Comparison of ENCODE assay signal across 9 mouse cellular contexts in genomic region chr12:51729058-51729457, GRCm38 (mm10). TPM values are rescaled to one million over a fixed set of nuclear protein-coding genes. Genes with fewer than 3 reads are reported as not detected.
DNase-seq lines count a peak whose midpoint lies in the region; ATAC-seq lines count a peak whose summit lies in the region.
"Had no signal": no experiment of that assay in that cellular context is flagged by ENCODE, and none has a peak within 500 bp of the region (broad histone marks: within the 10 kb centered on the region; RNA-seq: fewer than 3 reads in every experiment).

No protein-coding gene starts in this region.

- peak; percentile 20 to 78 for DNase-seq in left cerebral cortex, postnatal 10 days (ENCODE audit: extremely low spot score in 1 of 2, low spot score in 2 of 2)
- no peak for DNase-seq in left cerebral cortex, adult 11 months (ENCODE audit: low spot score)
- DNase-seq in embryonic facial prominence, embryonic 14.5 days (ENCODE audit: low spot score) = peak; percentile 65
- peak; percentile 47 to 69 for DNase-seq in heart, postnatal 36 days
- DNase-seq in hindbrain, embryonic 14.5 days (ENCODE audit: low spot score) = no peak
- no peak for DNase-seq in urinary bladder, adult 2 months (ENCODE audit: low spot score)
- DNase-seq in natural killer cell, adult 2 months (ENCODE audit: low spot score in 2 of 2) = no peak

- no peaks in the 10 kb centered on the region for H3K4me1 ChIP-seq in embryonic facial prominence, embryonic 14.5 days (ENCODE audit: control insufficient read depth, insufficient read depth, low read length)
- H3K4me1 ChIP-seq in lung, embryonic 15.5 days = peaks cover 3% of the 10 kb centered on the region
- H3K4me1 ChIP-seq in hindbrain, embryonic 14.5 days (replicated peaks; ENCODE audit: control insufficient read depth, insufficient read depth, low read length) = no peaks in the 10 kb centered on the region

- H3K27ac ChIP-seq in embryonic facial prominence, embryonic 14.5 days (replicated peaks; ENCODE audit: low read depth, low read length) = peak overlapping the region; percentile 81
- H3K27ac ChIP-seq in lung, embryonic 15.5 days = peak overlapping the region; percentile 52
- H3K27ac ChIP-seq in hindbrain, embryonic 14.5 days = no peak overlapping the region

- H3K4me3 ChIP-seq in embryonic facial prominence, embryonic 14.5 days (ENCODE audit: low read depth, low read length) = no peak overlapping the region
- no peak overlapping the region for H3K4me3 ChIP-seq in lung, embryonic 15.5 days
- no peak overlapping the region for H3K4me3 ChIP-seq in hindbrain, embryonic 14.5 days (replicated peaks; ENCODE audit: low read length)

- 57% methylated on average over 11 of the region's 11 CpGs for WGBS in embryonic facial prominence, embryonic 14.5 days
- 51% methylated on average over 11 of the region's 11 CpGs for WGBS in lung, embryonic 15.5 days
- WGBS in hindbrain, embryonic 14.5 days = 79% methylated on average over 11 of the region's 11 CpGs

- no peak for ATAC-seq in embryonic facial prominence, embryonic 14.5 days (ENCODE audit: low read depth)
- ATAC-seq in lung, embryonic 15.5 days (ENCODE audit: borderline replicate concordance, extremely low read depth, low FRiP score, low TSS enrichment) = no peak
- no peak for ATAC-seq in hindbrain, embryonic 14.5 days (ENCODE audit: low FRiP score)
- ATAC-seq: Patski had no signal

- intact Hi-C loops in left cerebral cortex, postnatal 10 days (cut with DNase I) = no loop called here
- intact Hi-C loops in heart, postnatal 36 days (cut with DNase I) = loop anchor here (1.0 kb wide), 1 partner anchor 38 kb away; the partner anchor contains the start of genes Ap4s1 and Strn3

- no peak overlapping the region for H3K9ac ChIP-seq in embryonic facial prominence, embryonic 14.5 days (ENCODE audit: low read depth, low read length)
- no peak overlapping the region for H3K9ac ChIP-seq in lung, embryonic 15.5 days
- no peak overlapping the region for H3K9ac ChIP-seq in hindbrain, embryonic 14.5 days

- H3K36me3 ChIP-seq in embryonic facial prominence, embryonic 14.5 days (ENCODE audit: control insufficient read depth, insufficient read depth, low read length) = no peaks in the 10 kb centered on the region
- H3K36me3 ChIP-seq in lung, embryonic 15.5 days = peaks cover under 1% of the 10 kb centered on the region; the same call in 1 of the 2 replicates
- peaks cover 8% of the 10 kb centered on the region; the same call in 1 of the 2 replicates for H3K36me3 ChIP-seq in hindbrain, embryonic 14.5 days (replicated peaks; ENCODE audit: control insufficient read depth, insufficient read depth)

- H3K9me3 ChIP-seq in embryonic facial prominence, embryonic 14.5 days (ENCODE audit: control insufficient read depth, low read length) = no peaks in the 10 kb centered on the region
- no peaks in the 10 kb centered on the region for H3K9me3 ChIP-seq in lung, embryonic 15.5 days
- H3K9me3 ChIP-seq in hindbrain, embryonic 14.5 days (ENCODE audit: control insufficient read depth, low read length) = no peaks in the 10 kb centered on the region

- no peaks in the 10 kb centered on the region for H3K27me3 ChIP-seq in embryonic facial prominence, embryonic 14.5 days (replicated peaks; ENCODE audit: control insufficient read depth, insufficient read depth, low read length)
- H3K27me3 ChIP-seq in lung, embryonic 15.5 days = no peaks in the 10 kb centered on the region
- no peaks in the 10 kb centered on the region for H3K27me3 ChIP-seq in hindbrain, embryonic 14.5 days (ENCODE audit: control insufficient read depth, insufficient read depth, low read length)
- H3K27me3 ChIP-seq: Patski had no signal

- no peak overlapping the region for H3K4me2 ChIP-seq in embryonic facial prominence, embryonic 14.5 days (ENCODE audit: low read depth, low read length)
- no peak overlapping the region for H3K4me2 ChIP-seq in lung, embryonic 15.5 days
- H3K4me2 ChIP-seq in hindbrain, embryonic 14.5 days (replicated peaks) = no peak overlapping the region

RNA-seq across cellular contexts. Expression of gene Strn3, which starts 37.4 kb away (rescaled TPM):
- 10 to 100 TPM; 79.3 to 81.5 TPM for total RNA-seq in left cerebral cortex, postnatal 10 days (2021)
- polyA plus RNA-seq in embryonic facial prominence, embryonic 14.5 days (2014; fragmentation: Nextera tagmentation; extraction: Ambion mirVana) = 68.8 and 70.2 TPM in 2 replicates
- 100 to 1,000 TPM; 101 to 107 TPM for total RNA-seq in heart, postnatal 36 days (2021)
- 40.7 and 43.5 TPM in 2 replicates for polyA plus RNA-seq in lung, embryonic 15.5 days (2015; fragmentation: Nextera tagmentation; extraction: Ambion mirVana)
- polyA plus RNA-seq in hindbrain, embryonic 14.5 days (2014; fragmentation: Nextera tagmentation; extraction: Ambion mirVana) = 45.6 and 46.5 TPM in 2 replicates
- 57.3 and 66.6 TPM in 2 replicates for polyA plus RNA-seq in urinary bladder, adult 2 months (2012; rRNA removed)

RNA-seq across cellular contexts. Expression of gene Ap4s1, which starts 38.2 kb away (rescaled TPM):
- total RNA-seq in left cerebral cortex, postnatal 10 days (2021) = 10 to 100 TPM; 44.0 to 44.5 TPM
- polyA plus RNA-seq in embryonic facial prominence, embryonic 14.5 days (2014; fragmentation: Nextera tagmentation; extraction: Ambion mirVana) = 29.7 and 35.8 TPM in 2 replicates
- total RNA-seq in heart, postnatal 36 days (2021) = 10 to 100 TPM; 52.6 to 57.2 TPM
- 34.8 and 39.1 TPM in 2 replicates for polyA plus RNA-seq in lung, embryonic 15.5 days (2015; fragmentation: Nextera tagmentation; extraction: Ambion mirVana)
- 58.2 and 60.9 TPM in 2 replicates for polyA plus RNA-seq in hindbrain, embryonic 14.5 days (2014; fragmentation: Nextera tagmentation; extraction: Ambion mirVana)
- 32.5 and 39.1 TPM in 2 replicates for polyA plus RNA-seq in urinary bladder, adult 2 months (2012; rRNA removed)

Comparison
In these comparisons a context has a peak if more than half of its experiments do, and no peak if none do; other contexts are left out.
1. DNase-seq: peak in left cerebral cortex, postnatal 10 days (2 of 2), embryonic facial prominence, embryonic 14.5 days (single experiment) and heart, postnatal 36 days (2 of 2); none in left cerebral cortex, adult 11 months (single experiment), hindbrain, embryonic 14.5 days (single experiment), urinary bladder, adult 2 months (single experiment) and natural killer cell, adult 2 months (0 of 2).